Comparison of ENCODE assay signal across 8 mouse cellular contexts in genomic region chr13:24565950-24566320, GRCm38 (mm10). TPM values are rescaled to one million over a fixed set of nuclear protein-coding genes. Genes with fewer than 3 reads are reported as not detected.
DNase-seq lines count a peak whose midpoint lies in the region; ATAC-seq and TF ChIP-seq lines count a peak whose summit lies in the region.

No protein-coding gene starts in this region.

- H3K9me3 ChIP-seq in embryonic facial prominence, embryonic 13.5 days, result no peaks in the 10 kb centered on the region
- H3K9me3 ChIP-seq in hindbrain, embryonic 14.5 days (ENCODE audit: control insufficient read depth, low read length), result no peaks in the 10 kb centered on the region
- H3K9me3 ChIP-seq in lung, embryonic 14.5 days (ENCODE audit: low read depth, low read length), result no peaks in the 10 kb centered on the region

- 20% methylated on average over 3 of the region's 3 CpGs for WGBS in embryonic facial prominence, embryonic 13.5 days
- WGBS in hindbrain, embryonic 14.5 days, result 28% methylated on average over 3 of the region's 3 CpGs
- 1% methylated on average over 3 of the region's 3 CpGs for WGBS in lung, embryonic 14.5 days

- no peak overlapping the region for H3K4me2 ChIP-seq in embryonic facial prominence, embryonic 13.5 days
- no peak overlapping the region for H3K4me2 ChIP-seq in hindbrain, embryonic 14.5 days (replicated peaks)
- 0 out of 2 replicates have a peak overlapping the region, but pooled peaks have one; percentile 4 for H3K4me2 ChIP-seq in lung, embryonic 14.5 days

- peak overlapping the region; percentile 80 for H3K27ac ChIP-seq in embryonic facial prominence, embryonic 13.5 days
- peak overlapping the region; percentile 68 for H3K27ac ChIP-seq in hindbrain, embryonic 14.5 days
- H3K27ac ChIP-seq in lung, embryonic 14.5 days (ENCODE audit: low read depth), result peak overlapping the region; percentile 95

- no peak overlapping the region for H3K9ac ChIP-seq in embryonic facial prominence, embryonic 13.5 days
- H3K9ac ChIP-seq in hindbrain, embryonic 14.5 days, result no peak overlapping the region
- H3K9ac ChIP-seq in lung, embryonic 14.5 days, result no peak overlapping the region

- DNase-seq in adrenal gland, adult (ENCODE audit: inconsistent age in 2 of 2, low spot score in 1 of 2), result peak; percentile 20 to 67
- DNase-seq in adrenal gland, postnatal 4 days (ENCODE audit: low spot score in 2 of 2), result no peak
- no peak for DNase-seq in hindbrain, embryonic 14.5 days (ENCODE audit: low spot score)
- DNase-seq in lung, embryonic 14.5 days, result peak; percentile 92
- no peak for DNase-seq in layer of hippocampus, postnatal 10 days (ENCODE audit: low spot score in 2 of 2)
- no peak for DNase-seq in layer of hippocampus, postnatal 25 days (ENCODE audit: extremely low spot score in 1 of 2, low spot score in 1 of 2)
- DNase-seq in cerebellum, adult 11 months, result no peak

- H3K27me3 ChIP-seq in embryonic facial prominence, embryonic 13.5 days, result no peaks in the 10 kb centered on the region
- no peaks in the 10 kb centered on the region for H3K27me3 ChIP-seq in hindbrain, embryonic 14.5 days (ENCODE audit: control insufficient read depth, insufficient read depth, low read length)
- no peaks in the 10 kb centered on the region for H3K27me3 ChIP-seq in lung, embryonic 14.5 days (ENCODE audit: insufficient read depth, low read length)

- H3K4me1 ChIP-seq in embryonic facial prominence, embryonic 13.5 days, result peaks cover 19% of the 10 kb centered on the region
- peaks cover 4% of the 10 kb centered on the region; the same call in 1 of the 2 replicates for H3K4me1 ChIP-seq in hindbrain, embryonic 14.5 days (replicated peaks; ENCODE audit: control insufficient read depth, insufficient read depth, low read length)
- peaks cover 34% of the 10 kb centered on the region for H3K4me1 ChIP-seq in lung, embryonic 14.5 days (ENCODE audit: insufficient read depth)

- H3K36me3 ChIP-seq in embryonic facial prominence, embryonic 13.5 days, result no peaks in the 10 kb centered on the region
- H3K36me3 ChIP-seq in hindbrain, embryonic 14.5 days (replicated peaks; ENCODE audit: control insufficient read depth, insufficient read depth), result no peaks in the 10 kb centered on the region
- no peaks in the 10 kb centered on the region for H3K36me3 ChIP-seq in lung, embryonic 14.5 days (ENCODE audit: insufficient read depth)

- no peak overlapping the region for H3K4me3 ChIP-seq in embryonic facial prominence, embryonic 13.5 days
- no peak overlapping the region for H3K4me3 ChIP-seq in hindbrain, embryonic 14.5 days (replicated peaks; ENCODE audit: low read length)
- H3K4me3 ChIP-seq in lung, embryonic 14.5 days (ENCODE audit: low read depth, low read length), result no peak overlapping the region

- ATAC-seq in embryonic facial prominence, embryonic 13.5 days (ENCODE audit: insufficient number of reproducible peaks, insufficient read depth, low FRiP score, low TSS enrichment, low read depth), result peak; percentile 67; the same call in 1 of the 2 replicates
- ATAC-seq in hindbrain, embryonic 14.5 days (ENCODE audit: low FRiP score), result peak; percentile 68; the same call in 1 of the 2 replicates
- peak; percentile 87 for ATAC-seq in lung, embryonic 14.5 days (ENCODE audit: insufficient read depth)

- TF ChIP-seq CTCF in lung, embryonic 14.5 days (IDR thresholded peaks at IDR 0.05; ENCODE audit: low read depth), result no peak

RNA-seq across cellular contexts. Expression of gene Ripor2, which starts 16.1 kb away (rescaled TPM):
- 1 to 10 TPM; 9.1 to 9.7 TPM for total RNA-seq in adrenal gland, postnatal 4 days (2021)
- polyA plus RNA-seq in embryonic facial prominence, embryonic 13.5 days (2015; fragmentation: Nextera tagmentation; extraction: Ambion mirVana), result 5.9 and 7.1 TPM in 2 replicates
- polyA plus RNA-seq in hindbrain, embryonic 14.5 days (2014; fragmentation: Nextera tagmentation; extraction: Ambion mirVana), result 21.9 and 25.9 TPM in 2 replicates
- polyA plus RNA-seq in lung, embryonic 14.5 days (2014; fragmentation: Nextera tagmentation; extraction: Ambion mirVana), result 5.1 and 5.6 TPM in 2 replicates
- 10 to 100 TPM; 70.4 to 73.3 TPM for total RNA-seq in layer of hippocampus, postnatal 10 days (2021)
- 10 to 100 TPM; 76.0 to 81.4 TPM for total RNA-seq in layer of hippocampus, postnatal 25 days (2021)

Comparison
In these comparisons a context has a peak if more than half of its experiments do, and no peak if none do; other contexts are left out.
1. DNase-seq: peak in adrenal gland, adult (2 of 2) and lung, embryonic 14.5 days (single experiment); none in adrenal gland, postnatal 4 days (0 of 2), hindbrain, embryonic 14.5 days (single experiment), layer of hippocampus, postnatal 10 days (0 of 2), layer of hippocampus, postnatal 25 days (0 of 2) and cerebellum, adult 11 months (single experiment).
2. RNA of gene Ripor2, which starts 16.1 kb away (total RNA-seq): 76.0 to 81.4 TPM in layer of hippocampus, postnatal 25 days and 70.4 to 73.3 TPM in layer of hippocampus, postnatal 10 days; 9.1 to 9.7 TPM in adrenal gland, postnatal 4 days; every median in the first group is over 4 times any median in the second.
3. Peak in every context shown above with its lines, with median percentiles within 50 percentile points of each other: ATAC-seq and H3K27ac ChIP-seq.